Mouse (Mus musculus): ENCODE results near the gene Chrna3. TPM values are rescaled to one million over a fixed set of nuclear protein-coding genes. Genes with fewer than 3 reads are reported as not detected.

Chrna3 gene
- not detected in 2 replicates for polyA plus RNA-seq (2015; fragmentation: Nextera tagmentation; extraction: Ambion mirVana)

GRCm38 (mm10) chr9:55026275-55026663 lies at the start of gene Chrna3:
Chrna3 (minus strand) TSS chr9:55026562.

DNA sequence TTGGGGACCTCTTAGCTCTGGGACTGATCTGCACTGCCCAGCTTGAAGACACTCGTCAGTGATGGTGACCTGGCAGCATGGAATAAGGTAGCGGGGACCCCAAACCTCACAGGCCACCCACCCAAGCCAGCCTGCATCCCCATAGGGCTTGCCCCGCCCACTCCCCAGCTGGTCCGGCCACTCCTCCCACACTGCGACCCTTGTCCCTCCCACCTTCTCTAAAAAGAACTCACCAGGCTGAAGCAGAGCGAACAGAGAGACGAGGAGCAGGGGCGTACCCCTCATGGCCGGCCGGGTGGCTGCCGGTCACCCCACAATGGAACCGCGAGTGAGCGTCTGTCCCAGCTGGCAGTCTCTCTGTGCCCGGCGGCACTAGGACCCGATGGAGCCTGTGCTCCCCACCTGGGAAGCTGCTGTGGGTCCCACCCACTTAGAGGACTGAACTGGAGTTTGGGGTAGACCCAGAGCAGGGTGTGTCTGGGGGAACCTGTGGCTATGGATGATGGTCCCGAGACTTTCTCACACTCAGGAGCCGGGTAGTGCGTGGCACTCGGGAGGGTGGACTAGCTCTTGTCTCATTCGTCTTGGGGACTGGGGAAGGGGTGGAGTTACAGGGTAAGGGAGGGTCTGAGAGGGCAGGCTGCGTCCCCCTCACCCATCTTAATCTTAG lies 22.0 kb upstream of the Chrna3 start, which contains the start of gene Chrnb4:
Chrnb4 (minus strand) TSS at position 569 of the 670 bp plus-strand sequence.

DNA sequence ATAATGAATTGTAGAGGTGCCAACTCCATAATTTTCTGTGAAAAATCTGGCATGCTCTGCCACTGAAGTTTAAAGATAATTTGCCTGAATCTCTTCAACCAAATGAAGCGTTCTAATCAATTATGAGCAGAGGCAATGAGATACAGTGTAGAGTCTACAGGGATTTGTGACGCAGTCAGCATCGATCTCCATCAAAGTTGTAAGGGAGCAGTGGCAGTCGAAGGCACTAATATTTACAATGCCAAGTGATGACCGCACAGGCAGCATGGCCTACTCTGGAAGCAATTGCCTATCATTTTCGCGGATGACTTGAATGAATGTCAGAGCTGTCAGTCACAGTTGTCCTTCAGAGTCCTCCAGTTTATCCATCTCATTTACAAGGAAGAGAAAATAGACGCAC lies 45.7 kb downstream of the Chrna3 start, which contains the start of gene Chrna5:
Chrna5 (plus strand) TSS at position 207 of the 400 bp plus-strand sequence.

Other genes starting within 250 kb of the Chrna3 start
- 10.9 and 12.5 TPM in 2 replicates for gene Ireb2, start 162.8 kb downstream of the Chrna3 start, polyA plus RNA-seq (2015; fragmentation: Nextera tagmentation; extraction: Ambion mirVana)
- gene Hykk, start 109.3 kb downstream of the Chrna3 start, polyA plus RNA-seq (2015; fragmentation: Nextera tagmentation; extraction: Ambion mirVana): 1.9 and 2.2 TPM in 2 replicates
- 216 and 239 TPM in 2 replicates for gene Psma4, start 75.8 kb downstream of the Chrna3 start, polyA plus RNA-seq (2015; fragmentation: Nextera tagmentation; extraction: Ambion mirVana)
- 0.35 and 0.72 TPM in 2 replicates for gene AY074887, start 75.6 kb downstream of the Chrna3 start, polyA plus RNA-seq (2015; fragmentation: Nextera tagmentation; extraction: Ambion mirVana)
- 0.19 and 0.33 TPM in 2 replicates for gene Chrna5, start 45.7 kb downstream of the Chrna3 start, polyA plus RNA-seq (2015; fragmentation: Nextera tagmentation; extraction: Ambion mirVana)
- 0.04 TPM in 1 of 2 replicates, not detected in the other for gene Chrnb4, start 22.2 kb upstream of the Chrna3 start, polyA plus RNA-seq (2015; fragmentation: Nextera tagmentation; extraction: Ambion mirVana)
- gene Ube2q2, start 122.3 kb upstream of the Chrna3 start, polyA plus RNA-seq (2015; fragmentation: Nextera tagmentation; extraction: Ambion mirVana): 19.0 and 20.1 TPM in 2 replicates
- 23.3 and 29.3 TPM in 2 replicates for gene Fbxo22, start 182.4 kb upstream of the Chrna3 start, polyA plus RNA-seq (2015; fragmentation: Nextera tagmentation; extraction: Ambion mirVana)

Data from skeletal muscle tissue, postnatal 0 days (tissue).